Mouse (Mus musculus): ENCODE measurements around the gene Eif5a.
"Not testable (repeated sequence)": the region's sequence is repeated elsewhere in the genome, so short reads cannot be mapped to it uniquely, and the experiment has no call there.

Eif5a gene

DNA sequence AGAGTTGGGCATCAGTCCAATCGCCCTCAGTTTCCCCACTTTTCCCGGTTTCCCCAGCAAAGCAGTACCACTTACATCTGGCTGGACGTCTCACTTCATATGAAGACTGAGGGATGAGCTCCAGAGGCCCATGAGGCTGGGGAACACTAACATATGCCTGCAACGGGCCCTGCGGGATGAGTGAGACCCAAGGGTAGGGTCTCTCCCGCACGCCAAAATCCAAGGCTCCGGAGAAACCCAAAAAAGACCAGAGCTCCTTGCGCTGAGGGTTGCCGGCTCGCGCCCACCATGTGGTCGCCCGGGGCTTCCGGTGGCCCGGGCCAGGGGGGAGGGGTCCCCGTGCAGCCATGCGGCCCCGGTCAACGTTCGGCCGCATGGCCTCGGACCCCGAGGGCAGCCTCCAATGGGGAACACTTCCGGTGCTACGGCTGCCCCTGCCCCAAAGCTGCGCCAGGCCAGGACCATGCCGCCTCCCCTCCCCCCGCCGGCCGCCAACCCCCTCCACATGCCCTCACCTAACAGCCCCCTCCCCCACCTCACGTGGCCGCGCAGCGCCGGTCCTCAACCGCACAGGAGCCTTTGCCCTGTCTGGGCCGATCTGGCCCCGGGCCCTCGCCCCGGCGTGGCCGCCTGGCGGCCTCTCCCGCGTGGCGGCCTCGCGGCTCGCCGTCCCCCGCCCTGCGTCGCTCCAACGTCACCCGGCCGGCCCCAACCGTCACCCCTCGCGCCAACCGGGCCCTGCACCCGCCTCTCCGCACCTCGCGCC is 1.3 kb downstream of the Eif5a start:
- peak; percentile 64 for DNase-seq (ENCODE audit: low spot score)

DNA sequence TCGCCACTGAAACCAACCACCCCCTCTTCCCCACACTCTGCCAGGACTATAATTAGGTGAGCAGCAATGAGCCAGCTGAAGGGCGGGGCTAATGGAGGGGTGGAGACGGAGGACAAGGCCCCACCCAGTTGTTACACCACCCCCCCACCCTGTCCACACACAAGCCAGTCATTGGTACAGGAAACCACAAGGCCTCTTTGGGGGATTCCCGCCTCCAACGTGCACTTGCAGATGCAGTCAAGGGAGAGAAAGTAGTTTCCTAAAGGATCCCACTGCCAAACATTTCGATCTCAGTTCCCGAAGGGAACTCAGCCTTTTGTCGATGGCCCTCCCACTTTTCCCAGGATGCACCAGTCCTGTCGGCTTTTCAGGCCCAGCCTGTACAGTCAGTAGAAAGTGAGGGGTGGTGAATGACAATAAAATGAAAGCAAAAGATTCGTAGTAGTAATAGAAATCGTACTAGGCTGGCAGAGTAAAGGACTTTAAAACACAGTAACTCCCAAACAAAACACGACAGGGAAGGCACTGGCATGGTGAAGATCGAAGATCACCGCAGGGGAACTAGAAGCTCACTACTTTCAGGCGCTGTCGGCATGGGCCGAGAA is 2.0 kb downstream of the Eif5a start:
- DNase-seq (ENCODE audit: low spot score): peak; percentile 77

DNA sequence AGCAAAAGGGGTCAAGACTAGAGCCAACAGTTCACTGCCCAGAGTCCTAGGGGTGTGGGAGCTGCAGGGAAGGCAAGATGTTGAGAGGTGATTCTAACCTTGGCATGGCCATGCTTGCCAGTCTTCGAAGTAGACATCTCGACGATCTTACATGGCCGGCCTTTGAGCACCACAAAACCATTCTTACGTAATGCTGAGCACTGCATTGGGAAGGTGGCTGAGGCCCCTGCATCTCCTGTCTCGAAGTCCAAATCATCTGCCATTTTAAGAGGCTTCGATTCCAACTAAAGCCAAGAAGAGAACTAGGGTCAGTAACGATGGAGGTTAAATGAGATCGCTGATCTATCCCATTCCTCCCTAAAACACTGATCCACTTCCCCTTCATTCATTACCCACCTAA is 2.7 kb downstream of the Eif5a start:
- no peak for DNase-seq (ENCODE audit: low spot score)

DNA sequence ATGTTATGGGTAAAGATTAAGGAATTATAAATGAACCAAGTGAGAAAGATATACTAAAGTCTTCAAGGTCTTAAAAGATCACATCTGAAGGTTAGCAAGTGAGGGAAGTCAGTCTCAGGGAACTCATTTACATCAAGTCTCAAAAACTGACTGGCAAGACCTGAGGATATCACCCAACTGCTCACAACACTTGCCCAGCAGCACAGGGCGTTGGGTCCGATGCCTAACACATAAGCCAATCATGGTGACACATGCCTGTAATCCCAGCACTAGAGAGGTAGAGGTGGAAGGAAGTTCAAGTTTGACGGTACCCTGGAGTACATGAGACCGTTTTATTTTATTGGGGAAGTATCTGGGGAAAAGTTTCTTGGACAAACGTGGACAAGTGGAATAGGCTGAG is 3.6 kb downstream of the Eif5a start:
- no peak for DNase-seq (ENCODE audit: low spot score)

DNA sequence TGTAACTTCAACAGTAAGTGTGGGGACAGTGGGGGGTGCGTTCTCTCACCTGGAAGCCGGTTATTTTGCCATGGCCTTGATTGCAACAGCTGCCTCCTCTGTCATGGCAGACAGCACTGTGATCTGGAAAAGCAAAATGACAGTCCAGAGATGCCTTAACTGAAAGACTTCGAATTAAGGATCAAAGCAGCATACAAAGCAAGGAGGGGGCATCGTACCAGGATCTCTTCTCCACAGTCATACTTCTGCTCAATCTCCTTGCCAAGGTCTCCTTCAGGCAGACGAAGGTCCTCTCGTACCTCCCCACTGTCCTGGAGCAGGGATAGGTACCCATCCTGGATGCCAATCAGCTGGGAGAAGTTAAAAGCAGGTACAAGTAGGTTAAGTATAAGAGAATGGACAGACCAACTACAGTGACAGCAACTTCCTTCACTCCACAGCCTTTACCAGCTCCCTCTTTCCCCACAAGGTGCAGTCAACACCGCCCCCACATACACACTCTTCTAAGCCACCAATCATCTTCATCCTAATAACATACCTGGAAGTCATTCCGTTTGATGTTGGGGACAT is 4.3 kb downstream of the Eif5a start:
- no peak for DNase-seq (ENCODE audit: low spot score)

DNA sequence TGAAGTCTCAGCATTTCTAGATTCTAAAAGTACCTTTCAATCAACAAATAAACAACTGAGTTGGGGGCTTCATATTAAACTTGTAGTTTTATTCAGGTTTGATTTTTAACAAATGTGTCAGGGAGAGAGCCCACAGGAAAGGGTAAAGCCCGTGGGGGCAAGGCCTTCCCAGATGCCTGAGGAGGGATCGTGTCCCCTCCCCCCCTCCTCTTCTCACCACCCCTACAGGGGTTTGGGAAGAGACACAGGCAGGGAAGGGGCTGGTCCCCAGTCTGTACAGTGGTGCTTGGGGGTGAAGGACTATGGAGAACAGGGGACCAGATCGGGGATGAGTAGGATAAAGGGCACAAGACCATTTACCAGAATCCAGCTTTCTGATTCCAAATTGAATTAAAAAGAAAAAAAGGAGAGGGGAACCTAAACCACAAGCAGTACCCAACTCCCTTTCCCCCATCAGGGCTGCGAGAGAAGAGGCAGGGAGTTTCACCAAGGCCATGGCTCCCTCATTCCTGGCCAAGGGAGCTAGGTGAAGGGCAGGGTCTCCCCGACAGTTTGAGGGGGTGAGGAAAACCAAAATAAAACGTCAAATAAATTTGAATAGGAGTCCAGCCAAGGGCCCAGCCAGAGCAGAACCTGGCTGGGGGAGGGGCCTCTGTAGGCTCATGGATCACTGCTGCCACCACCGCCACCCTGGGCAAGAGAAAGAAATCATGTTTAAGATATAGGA is 4.9 kb downstream of the Eif5a start:
- DNase-seq (ENCODE audit: low spot score): not testable (repeated sequence)

DNA sequence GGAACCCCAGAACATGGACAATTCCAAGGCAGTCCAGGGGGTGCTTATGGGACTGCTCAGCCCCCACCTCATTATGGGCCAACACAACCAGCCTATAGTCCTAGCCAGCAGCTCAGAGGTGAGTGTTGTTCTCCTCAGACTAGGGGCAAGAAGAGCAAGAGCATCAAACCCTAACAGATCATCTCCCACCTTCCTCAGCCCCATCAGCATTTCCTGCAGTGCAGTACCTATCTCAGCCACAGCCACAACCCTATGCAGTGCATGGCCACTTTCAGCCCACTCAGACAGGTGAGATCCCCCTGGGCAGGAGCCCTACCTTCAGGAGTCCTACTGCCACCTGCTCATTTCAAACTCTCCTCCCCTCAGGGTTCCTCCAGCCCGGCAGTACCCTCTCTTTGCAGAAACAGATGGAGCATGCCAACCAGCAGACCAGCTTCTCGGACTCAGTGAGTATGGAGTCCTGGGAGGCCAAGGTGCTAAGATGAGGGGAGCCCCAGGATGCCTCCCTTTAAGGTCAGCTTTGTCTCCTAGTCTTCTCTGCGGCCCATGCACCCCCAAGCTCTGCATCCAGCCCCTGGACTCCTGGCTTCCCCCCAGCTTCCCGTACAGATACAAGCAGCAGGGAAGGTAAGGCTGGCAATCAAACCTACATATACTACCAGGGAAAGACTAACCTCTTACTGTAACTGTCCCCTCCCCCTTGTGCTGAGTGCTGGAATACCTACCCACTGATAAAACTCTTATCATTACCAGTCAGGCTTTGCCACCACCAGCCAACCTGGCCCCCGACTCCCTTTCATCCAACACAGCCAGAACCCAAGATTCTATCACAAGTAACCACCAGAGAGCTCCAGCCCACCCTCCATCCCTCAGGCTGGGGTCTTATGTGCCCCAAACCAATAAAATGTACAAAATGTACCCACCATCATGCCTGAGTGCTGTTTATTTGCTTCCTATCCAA is 5.8 kb downstream of the Eif5a start:
- no peak for DNase-seq (ENCODE audit: low spot score)

DNA sequence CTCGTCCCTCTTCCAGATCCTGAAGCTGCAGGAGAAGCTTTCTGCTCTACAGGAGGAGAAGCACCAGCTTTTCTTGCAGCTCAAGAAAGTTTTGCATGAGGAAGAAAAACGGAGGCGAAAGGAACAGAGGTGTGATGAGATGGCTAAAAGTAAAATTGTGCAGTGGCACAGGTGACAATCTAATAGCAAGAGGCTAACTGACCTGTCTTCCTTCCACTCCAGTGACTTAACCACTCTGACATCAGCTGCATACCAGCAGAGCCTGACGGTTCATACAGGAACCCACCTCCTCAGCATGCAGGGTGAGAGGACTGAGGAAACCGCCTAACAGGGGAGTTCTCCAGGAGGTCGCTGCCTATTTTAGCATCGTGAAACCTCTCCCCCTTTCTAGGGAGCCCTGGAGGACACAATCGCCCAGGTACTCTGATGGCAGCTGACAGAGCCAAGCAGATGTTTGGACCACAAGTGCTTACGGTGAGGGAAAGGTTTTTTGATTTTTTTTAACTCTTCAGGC is 6.8 kb downstream of the Eif5a start:
- no peak for DNase-seq (ENCODE audit: low spot score)

DNA sequence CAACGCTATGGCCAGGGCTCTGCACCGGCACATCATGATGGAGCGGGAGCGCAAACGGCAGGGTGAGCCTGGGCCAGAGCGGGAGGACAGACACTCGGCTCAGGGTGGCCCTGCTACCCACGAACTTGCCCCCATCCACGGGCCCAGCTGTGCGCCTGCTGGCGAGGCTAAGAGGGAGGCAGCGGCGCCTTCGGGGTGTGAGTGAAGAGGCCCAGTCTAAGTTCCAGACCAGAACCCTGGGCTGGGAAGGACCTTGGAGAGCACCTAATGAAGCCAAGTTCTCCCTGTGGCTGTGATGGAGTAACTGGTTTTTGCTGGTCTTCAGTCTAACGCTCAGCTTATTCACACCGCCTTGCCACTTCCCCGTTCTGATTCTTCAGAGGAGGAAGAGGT is 7.4 kb downstream of the Eif5a start:
- DNase-seq (ENCODE audit: low spot score): peak; percentile 48

DNA sequence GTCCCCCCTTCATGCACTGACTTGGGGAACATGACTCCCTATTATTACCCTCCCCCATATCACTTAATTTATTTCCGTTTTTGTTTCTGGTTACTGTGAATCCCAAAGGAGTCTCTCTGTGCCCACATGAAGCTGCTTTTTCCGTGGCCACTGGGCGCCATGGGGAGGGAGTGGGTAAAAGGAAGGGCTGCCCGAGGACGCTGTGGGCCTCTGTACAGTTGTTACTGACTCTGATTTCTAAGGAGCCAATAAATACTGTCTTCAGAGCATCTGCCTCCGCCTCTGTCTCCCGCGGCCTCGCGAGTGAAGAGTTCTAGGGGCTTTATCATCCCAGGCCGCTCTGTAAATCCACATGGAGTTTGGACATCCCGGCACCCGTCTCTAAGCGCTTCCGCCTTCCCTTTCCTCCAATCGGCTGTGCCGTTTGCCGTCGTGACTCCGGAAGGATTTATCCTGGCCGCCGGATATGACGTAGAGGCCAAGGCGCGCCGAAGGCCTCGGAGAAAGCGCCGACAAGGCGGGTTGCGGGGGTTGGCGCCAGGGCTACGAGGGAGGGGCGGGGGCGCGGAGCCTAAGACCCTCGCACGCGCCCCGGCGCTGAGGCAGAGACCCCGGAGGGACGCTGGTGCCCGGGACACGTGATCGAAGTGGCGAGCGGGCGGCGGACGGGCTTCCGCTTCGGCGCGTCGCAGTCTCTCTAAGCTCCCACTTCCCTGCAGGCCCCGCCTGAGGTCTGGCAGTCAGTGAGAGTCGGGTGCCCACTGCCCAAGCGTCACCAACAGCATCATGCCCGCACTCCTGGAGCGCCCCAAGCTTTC is 8.0 kb downstream of the Eif5a start, which contains the start of gene Gps2:
TSS of gene Gps2 (plus strand) at position 335 of the 818 bp plus-strand sequence.
- peak; percentile 97 for DNase-seq (ENCODE audit: low spot score)

DNA sequence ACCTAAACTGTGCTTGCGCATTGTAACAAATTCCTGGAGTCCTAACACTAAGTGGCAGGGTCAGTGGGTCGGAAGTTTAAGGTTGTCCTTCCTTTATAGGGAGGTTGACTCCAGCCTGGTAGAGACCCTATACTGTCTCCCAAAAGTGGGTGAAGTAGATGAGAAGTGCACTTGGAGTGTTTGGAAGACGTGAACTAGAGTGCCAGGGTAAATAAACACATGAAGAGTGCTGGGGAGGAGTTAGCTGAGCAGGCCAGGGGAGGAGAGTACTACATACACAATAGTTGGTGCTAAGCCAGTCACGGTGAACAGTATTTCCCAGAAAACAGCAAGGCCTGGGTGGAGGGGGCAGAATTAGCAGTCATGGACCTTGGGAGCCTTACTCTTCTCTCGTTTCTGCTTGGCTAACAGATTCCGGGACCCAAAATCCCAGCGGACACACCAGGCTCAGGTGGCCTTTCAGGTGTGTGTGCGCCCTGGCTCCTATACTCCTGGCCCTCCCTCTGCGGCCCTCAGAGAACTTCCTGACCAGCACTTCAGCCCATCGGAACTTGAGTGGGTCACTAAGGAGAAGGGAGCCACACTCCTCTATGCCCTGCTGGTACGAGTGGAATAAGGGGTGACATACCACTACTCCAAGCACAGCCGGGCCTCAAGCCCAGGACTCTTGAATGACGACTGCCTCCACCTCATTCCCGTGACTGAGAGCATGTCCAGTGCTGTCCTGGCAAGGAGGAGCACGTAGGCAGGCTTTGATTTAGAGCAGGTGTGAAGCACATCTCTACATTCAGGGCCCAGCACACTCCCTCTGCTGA is 8.8 kb downstream of the Eif5a start:
- no peak for DNase-seq (ENCODE audit: low spot score)

DNA sequence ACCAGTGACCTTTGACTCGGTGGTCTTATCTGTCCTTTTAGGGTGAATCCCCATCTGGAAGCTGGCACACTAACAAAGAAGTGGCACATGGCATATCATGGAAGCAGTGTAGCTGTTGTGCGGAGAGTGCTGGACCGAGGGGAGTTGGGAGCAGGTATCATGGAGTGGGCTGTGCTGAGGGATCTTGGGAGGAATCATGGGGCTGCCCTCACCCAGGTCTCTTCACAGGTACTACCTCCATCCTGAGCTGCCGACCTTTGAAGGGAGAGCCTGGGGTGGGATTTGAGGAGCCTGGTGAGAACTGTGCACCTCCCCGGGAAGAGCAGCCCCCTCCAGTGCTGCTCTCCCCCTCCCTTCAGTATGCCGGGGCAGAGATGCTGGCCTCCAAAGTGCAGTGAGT is 10.1 kb downstream of the Eif5a start:
- no peak for DNase-seq (ENCODE audit: low spot score)

DNA sequence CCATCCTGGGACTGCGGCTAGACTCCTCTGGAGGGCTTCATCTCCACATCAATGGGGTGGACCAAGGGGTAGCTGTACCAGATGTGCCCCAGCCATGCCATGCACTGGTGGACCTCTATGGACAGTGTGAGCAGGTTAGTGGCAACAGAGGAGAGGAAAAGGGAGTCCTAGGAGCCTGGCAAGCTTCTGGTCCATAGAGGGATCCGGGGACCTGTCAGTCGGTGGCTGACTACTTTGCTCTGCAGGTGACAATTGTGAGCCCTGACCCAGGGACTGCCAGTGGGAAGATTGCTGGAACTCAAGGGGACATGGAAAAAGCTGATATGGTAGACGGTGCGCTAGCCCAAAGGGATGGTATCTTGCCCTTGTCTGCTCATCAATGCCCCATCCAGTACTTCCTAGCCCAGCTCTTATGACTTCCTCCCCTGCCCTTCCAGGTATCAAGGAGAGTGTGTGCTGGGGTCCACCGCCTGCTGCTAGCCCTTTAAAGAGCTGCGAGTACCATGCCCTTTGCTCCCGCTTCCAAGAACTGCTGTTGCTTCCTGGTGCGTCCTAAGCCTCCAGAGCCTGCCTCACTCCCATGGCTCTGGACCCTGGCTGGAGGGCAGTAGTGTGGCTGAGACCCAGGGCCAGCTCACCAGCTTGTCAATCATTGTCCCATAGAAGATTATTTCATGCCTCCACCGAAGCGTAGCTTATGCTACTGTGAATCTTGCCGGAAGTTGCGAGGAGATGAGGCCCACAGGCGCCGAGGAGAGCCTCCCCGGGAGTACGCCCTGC is 10.8 kb downstream of the Eif5a start:
- no peak for DNase-seq (ENCODE audit: low spot score)

DNA sequence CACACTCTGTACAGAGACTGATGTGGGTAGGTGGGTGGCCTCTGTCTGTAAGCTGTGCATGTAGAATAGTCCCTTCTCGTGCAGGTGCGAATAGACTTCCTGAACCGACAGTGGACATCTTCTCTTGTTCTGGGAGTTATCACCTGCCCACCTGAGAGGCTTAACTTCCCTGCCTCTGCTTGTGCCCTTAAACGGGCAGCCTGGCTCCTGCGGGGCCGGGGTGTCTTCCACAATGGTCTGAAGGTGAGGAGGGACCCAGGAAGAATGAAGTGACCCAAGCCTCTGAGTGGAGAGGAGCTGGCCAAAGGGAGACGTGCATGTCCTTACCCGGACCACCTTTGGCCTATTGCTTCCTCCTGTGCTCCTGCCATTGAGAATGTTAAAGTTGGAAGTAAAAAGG is 11.6 kb downstream of the Eif5a start:
- DNase-seq (ENCODE audit: low spot score): no peak

DNA sequence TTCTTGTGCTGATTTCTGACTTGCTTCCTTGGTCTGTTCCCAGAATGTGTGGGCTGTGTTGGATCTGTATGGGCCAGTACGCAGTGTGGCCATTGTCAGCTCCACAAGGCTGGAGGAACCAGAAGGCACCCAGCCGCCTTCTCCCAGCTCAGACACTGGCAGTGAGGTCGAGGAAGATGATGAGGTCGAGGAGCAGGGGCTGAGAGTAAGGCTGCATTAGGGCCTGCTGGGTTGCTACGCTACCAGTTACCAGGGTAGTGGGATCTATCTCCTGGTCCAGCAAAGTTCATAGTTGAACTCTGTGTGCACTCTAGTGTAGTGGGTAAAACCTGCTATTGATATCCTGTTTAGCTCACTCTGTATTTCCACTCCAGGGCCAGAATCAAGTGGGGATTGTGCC is 12.6 kb downstream of the Eif5a start:
- DNase-seq (ENCODE audit: low spot score): no peak

DNA sequence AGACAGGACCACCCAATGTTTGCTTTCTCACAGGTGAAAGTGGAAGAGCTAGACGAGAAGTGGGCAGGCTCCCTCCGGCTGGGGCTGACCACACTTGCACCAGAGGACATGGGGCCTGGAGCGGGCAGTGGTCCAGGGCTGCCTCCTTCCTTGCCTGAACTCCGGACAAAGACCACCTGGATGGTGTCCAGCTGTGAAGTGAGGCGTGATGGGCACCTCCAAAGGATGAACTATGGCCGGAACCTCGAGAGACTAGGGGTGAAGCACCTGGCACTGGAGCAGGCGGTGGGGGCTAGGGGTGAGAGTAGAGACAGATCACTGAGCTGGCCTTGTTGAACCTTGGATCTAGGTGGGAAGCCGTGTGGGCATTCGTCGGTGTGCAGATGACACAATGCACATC is 13.1 kb downstream of the Eif5a start:
- DNase-seq (ENCODE audit: low spot score): no peak

DNA sequence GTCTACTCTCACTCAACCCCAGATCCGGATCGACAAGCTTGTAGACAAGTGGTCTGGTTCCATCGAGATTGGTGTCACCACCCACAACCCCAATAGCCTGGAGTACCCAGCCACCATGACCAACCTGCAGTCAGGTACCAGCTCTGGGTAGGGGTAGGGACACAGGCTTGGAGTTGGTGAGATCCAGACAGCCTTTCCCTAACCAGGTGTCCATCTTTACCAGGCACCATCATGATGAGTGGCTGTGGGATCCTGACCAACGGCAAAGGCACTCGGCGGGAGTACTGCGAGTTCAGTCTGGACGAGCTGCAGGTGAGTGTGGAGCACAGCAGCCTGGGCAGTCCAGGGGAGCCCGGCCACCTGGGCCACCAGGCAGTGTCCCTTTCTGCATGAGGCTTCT is 17.4 kb downstream of the Eif5a start:
- DNase-seq (ENCODE audit: low spot score): no peak

DNA sequence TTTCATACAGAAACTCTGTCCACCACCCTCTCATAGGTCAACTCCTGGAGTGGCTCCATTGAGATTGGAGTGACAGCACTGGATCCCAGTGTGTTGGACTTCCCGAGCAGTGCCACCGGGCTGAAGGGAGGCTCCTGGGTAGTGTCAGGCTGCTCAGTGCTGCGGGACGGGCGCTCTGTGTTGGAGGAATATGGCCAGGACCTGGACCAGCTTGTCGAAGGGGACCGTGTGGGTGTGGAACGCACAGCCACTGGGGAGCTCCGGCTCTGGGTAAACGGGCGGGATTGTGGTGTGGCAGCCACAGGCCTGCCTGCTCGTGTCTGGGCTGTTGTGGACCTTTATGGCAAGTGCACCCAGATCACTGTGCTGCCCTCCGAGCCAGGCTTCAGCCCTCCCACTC is 18.8 kb downstream of the Eif5a start:
- no peak for DNase-seq (ENCODE audit: low spot score)

DNA sequence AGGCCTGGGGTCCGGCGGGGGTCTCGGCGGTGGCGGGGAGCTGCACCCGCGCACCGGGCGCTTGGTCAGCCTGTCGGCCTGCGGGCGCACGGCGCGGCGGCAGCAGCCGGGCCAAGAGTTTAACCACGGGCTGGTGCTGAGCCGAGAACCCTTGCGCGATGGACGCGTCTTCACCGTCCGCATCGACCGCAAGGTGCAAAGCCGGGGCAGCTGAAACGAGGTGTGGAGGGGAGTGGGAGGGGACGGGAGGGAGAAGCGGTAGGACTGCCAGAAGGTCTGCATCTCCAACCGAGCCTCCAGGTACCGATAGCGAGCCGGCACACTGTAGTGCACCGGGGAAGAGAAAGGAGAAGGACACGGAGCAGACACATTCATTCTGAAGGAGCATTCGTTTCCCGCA is 19.8 kb downstream of the Eif5a start:
- peak; percentile 40 for DNase-seq (ENCODE audit: low spot score)
